Mouse (Mus musculus): Measurements from ENCODE around the gene Mamdc4.

GRCm38 (mm10) chr2:25584856-25585255 is 10.2 kb upstream of the Mamdc4 start:
- TF ChIP-seq CTCF (IDR thresholded peaks at IDR 0.05) (no peak), POLR2A (IDR thresholded peaks at IDR 0.05; ENCODE audit: insufficient read depth, low read depth, low read length) (no peak), EP300 (IDR thresholded peaks at IDR 0.05; ENCODE audit: insufficient read depth, low read depth, low read length) (no peak)
